10 mouse cellular contexts compared by ENCODE assay signal in the genomic region with DNA sequence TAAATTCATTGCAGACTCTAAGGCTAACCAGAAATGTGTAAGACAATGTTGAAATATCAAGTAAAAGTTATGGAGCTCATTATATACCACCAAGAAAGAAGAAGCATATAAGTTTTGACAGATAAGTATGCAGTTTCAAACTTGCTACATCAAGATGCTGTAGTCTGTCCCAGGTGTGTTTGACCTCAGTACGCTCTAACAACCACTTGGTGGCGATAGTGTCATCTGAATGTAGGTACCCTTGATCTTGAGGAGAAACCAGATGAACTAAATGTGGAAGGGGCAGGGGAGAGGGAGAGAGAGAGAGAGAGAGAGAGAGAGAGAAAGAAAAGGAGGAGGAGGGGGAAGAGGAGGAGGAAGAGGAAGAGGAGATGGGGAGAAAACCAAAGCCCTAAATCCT. TPM values are rescaled to one million over a fixed set of nuclear protein-coding genes. Genes with fewer than 3 reads are reported as not detected.
A peak's percentile ranks its signal among the peaks of the same experiment; 100 is the strongest.
DNase-seq lines count a peak whose midpoint lies in the region; ATAC-seq and TF ChIP-seq lines count a peak whose summit lies in the region.
"Had no signal": no experiment of that assay in that cellular context is flagged by ENCODE, and none has a peak within 500 bp of the region (broad histone marks: within the 10 kb centered on the region; RNA-seq: fewer than 3 reads in every experiment).

No protein-coding gene starts in this region.

- H3K9ac ChIP-seq in liver, postnatal 0 days (replicated peaks), result no peak overlapping the region
- H3K9ac ChIP-seq in hindbrain, embryonic 16.5 days (ENCODE audit: low read depth, low read length), result no peak overlapping the region

- no peak overlapping the region for H3K4me3 ChIP-seq in liver, postnatal 0 days (ENCODE audit: low read depth, low read length)
- no peak overlapping the region for H3K4me3 ChIP-seq in hindbrain, embryonic 16.5 days (ENCODE audit: low read length)
- H3K4me3 ChIP-seq: myocyte had no signal

- peak; percentile 64 for TF ChIP-seq CTCF in liver, postnatal 0 days (IDR thresholded peaks at IDR 0.05; ENCODE audit: low read depth)

- DNase-seq in cerebellum, adult 8-10 months, result no peak
- no peak for DNase-seq in liver, postnatal 0 days
- DNase-seq in liver (no peak), adipocyte (ENCODE audit: low spot score) (peak; percentile 43)
- peak; percentile 6 to 16 for DNase-seq in right cerebral cortex, postnatal 36 days (ENCODE audit: low spot score in 2 of 2)
- no peak for DNase-seq in adrenal gland, postnatal 14 days

- H3K4me2 ChIP-seq in liver, postnatal 0 days (ENCODE audit: low read depth, low read length), result no peak overlapping the region
- no peak overlapping the region for H3K4me2 ChIP-seq in hindbrain, embryonic 16.5 days (ENCODE audit: low read length)

- no peaks in the 10 kb centered on the region for H3K9me3 ChIP-seq in liver, postnatal 0 days (ENCODE audit: low read length)
- no peaks in the 10 kb centered on the region for H3K9me3 ChIP-seq in hindbrain, embryonic 16.5 days (ENCODE audit: control insufficient read depth, low read length)

- H3K4me1 ChIP-seq in liver, postnatal 0 days (ENCODE audit: insufficient read depth), result no peaks in the 10 kb centered on the region
- no peaks in the 10 kb centered on the region for H3K4me1 ChIP-seq in hindbrain, embryonic 16.5 days (ENCODE audit: control insufficient read depth, insufficient read depth, low read depth, low read length)

- ATAC-seq in cerebellum, adult (ENCODE audit: insufficient number of reproducible peaks, low FRiP score, low TSS enrichment), result 0 out of 2 replicates have a peak, but pooled peaks have one; percentile 61
- ATAC-seq in liver, postnatal 0 days, result no peak
- ATAC-seq in hindbrain, embryonic 16.5 days, result 0 out of 2 replicates have a peak, but pooled peaks have one; percentile 61

- H3K27ac ChIP-seq in liver, postnatal 0 days (ENCODE audit: low read depth), result no peak overlapping the region
- no peak overlapping the region for H3K27ac ChIP-seq in hindbrain, embryonic 16.5 days (ENCODE audit: low read depth, low read length)

- no peaks in the 10 kb centered on the region for H3K27me3 ChIP-seq in liver, postnatal 0 days (ENCODE audit: insufficient read depth, low read length)
- H3K27me3 ChIP-seq in hindbrain, embryonic 16.5 days (replicated peaks; ENCODE audit: control insufficient read depth, insufficient read depth, low read length), result no peaks in the 10 kb centered on the region

- no peak for TF ChIP-seq EP300 in liver, postnatal 0 days (IDR thresholded peaks at IDR 0.05; ENCODE audit: low read depth)

- 0% methylated on average over 2 of the region's 2 CpGs for WGBS in liver, postnatal 0 days (ENCODE audit: insufficient replicate concordance)
- 0% methylated on average over 2 of the region's 2 CpGs for WGBS in hindbrain, embryonic 16.5 days

- H3K36me3 ChIP-seq in liver, postnatal 0 days (replicated peaks; ENCODE audit: insufficient read depth, low read length), result no peaks in the 10 kb centered on the region
- H3K36me3 ChIP-seq in hindbrain, embryonic 16.5 days (ENCODE audit: control insufficient read depth, insufficient read depth, low read length), result no peaks in the 10 kb centered on the region

RNA-seq across cellular contexts. Expression of a gene that starts 36.1 kb away (rescaled TPM):
- polyA plus RNA-seq in liver, postnatal 0 days (2015; fragmentation: Nextera tagmentation; extraction: Ambion mirVana), result not detected in 2 replicates
- not detected in 2 replicates for polyA plus RNA-seq in hindbrain, embryonic 16.5 days (2015; fragmentation: Nextera tagmentation; extraction: Ambion mirVana)
- total RNA-seq in adrenal gland, postnatal 14 days (2021), result not detected in 2 replicates
- polyA plus RNA-seq: heart, embryonic 14.5 days; myocyte had no signal

RNA-seq across cellular contexts. Expression of a gene that starts 59.5 kb away (rescaled TPM):
- not detected in 2 replicates for polyA plus RNA-seq in liver, postnatal 0 days (2015; fragmentation: Nextera tagmentation; extraction: Ambion mirVana)
- polyA plus RNA-seq in hindbrain, embryonic 16.5 days (2015; fragmentation: Nextera tagmentation; extraction: Ambion mirVana), result not detected in 2 replicates
- total RNA-seq in adrenal gland, postnatal 14 days (2021), result not detected in 2 replicates
- polyA plus RNA-seq: heart, embryonic 14.5 days; myocyte had no signal

Comparison
In these comparisons a context has a peak if more than half of its experiments do, and no peak if none do; other contexts are left out.
1. DNase-seq: peak in adipocyte (single experiment) and right cerebral cortex, postnatal 36 days (2 of 2); none in cerebellum, adult 8-10 months (single experiment), liver, postnatal 0 days (single experiment), liver (single experiment) and adrenal gland, postnatal 14 days (single experiment).